Mouse (Mus musculus): ENCODE measurements around the gene Hspa1a.

GRCm38 (mm10) chr17:34931735-34932098 lies 40.2 kb downstream of the Hspa1a start:
- no peak for TF ChIP-seq CTCF (IDR thresholded peaks at IDR 0.05; ENCODE audit: low read depth)
- TF ChIP-seq EP300 (IDR thresholded peaks at IDR 0.05; ENCODE audit: low read depth) = no peak

Measured in heart, postnatal 0 days (tissue).